Mouse (Mus musculus): ENCODE measurements around the gene Fosl1. TPM values are rescaled to one million over a fixed set of nuclear protein-coding genes. Genes with fewer than 3 reads are reported as not detected.
"Not testable (repeated sequence)": the region's sequence is repeated elsewhere in the genome, so short reads cannot be mapped to it uniquely, and the experiment has no call there.

The Fosl1 gene
- total RNA-seq (2021): not detected

GRCm38 (mm10) chr19:5447515-5448353, at the start of gene Fosl1:
Fosl1 (plus strand) TSS chr19:5447547.
- intact Hi-C loops (cut with DNase I): no loop called here
- DNase-seq (ENCODE audit: low spot score in 2 of 2): peak; percentile 70 to 75

- DNase-seq (ENCODE audit: low spot score in 2 of 2); intact Hi-C loops (cut with DNase I): not testable (repeated sequence)
These were observed 46.3 kb upstream of the Fosl1 start for GRCm38 (mm10) chr19:5401073-5401472.

GRCm38 (mm10) chr19:5402293-5402692, 45.1 kb upstream of the Fosl1 start, which contains the start of gene Tsga10ip:
Tsga10ip (minus strand) TSS chr19:5402526.
- no peak for DNase-seq (ENCODE audit: low spot score in 2 of 2)
- intact Hi-C loops (cut with DNase I): no loop called here

GRCm38 (mm10) chr19:5405924-5406323, 41.4 kb upstream of the Fosl1 start:
- intact Hi-C loops (cut with DNase I): no loop called here
- DNase-seq (ENCODE audit: low spot score in 2 of 2): no peak

GRCm38 (mm10) chr19:5406531-5407126, 40.7 kb upstream of the Fosl1 start:
- intact Hi-C loops (cut with DNase I): not testable (repeated sequence)
- DNase-seq (ENCODE audit: low spot score in 2 of 2): peak in 1 of 2 experiments; percentile 43

GRCm38 (mm10) chr19:5407133-5407532, 40.2 kb upstream of the Fosl1 start:
- intact Hi-C loops (cut with DNase I): no loop called here
- DNase-seq (ENCODE audit: low spot score in 2 of 2): peak in 1 of 2 experiments; percentile 40

- no peak for DNase-seq (ENCODE audit: low spot score in 2 of 2)
- intact Hi-C loops (cut with DNase I): no loop called here
These were observed 39.0 kb upstream of the Fosl1 start for GRCm38 (mm10) chr19:5408057-5409001.

- intact Hi-C loops (cut with DNase I): no loop called here
- DNase-seq (ENCODE audit: low spot score in 2 of 2): no peak
These were observed 38.3 kb upstream of the Fosl1 start for GRCm38 (mm10) chr19:5409068-5409467.

- DNase-seq (ENCODE audit: low spot score in 2 of 2): no peak
- intact Hi-C loops (cut with DNase I): no loop called here
These were observed 36.7 kb upstream of the Fosl1 start for GRCm38 (mm10) chr19:5410641-5411040.

- intact Hi-C loops (cut with DNase I): no loop called here
- no peak for DNase-seq (ENCODE audit: low spot score in 2 of 2)
These were observed 35.4 kb upstream of the Fosl1 start for GRCm38 (mm10) chr19:5411961-5412360.

- intact Hi-C loops (cut with DNase I): no loop called here
These were observed 33.5 kb upstream of the Fosl1 start for GRCm38 (mm10) chr19:5413840-5414239.

GRCm38 (mm10) chr19:5414534-5414957, 32.8 kb upstream of the Fosl1 start:
- DNase-seq (ENCODE audit: low spot score in 2 of 2): no peak
- intact Hi-C loops (cut with DNase I): no loop called here

More at GRCm38 (mm10) chr19:5413840-5414239, 33.5 kb upstream of the Fosl1 start:
- DNase-seq (ENCODE audit: low spot score in 2 of 2): no peak

GRCm38 (mm10) chr19:5418750-5419466, 28.4 kb upstream of the Fosl1 start:
- intact Hi-C loops (cut with DNase I): no loop called here
- DNase-seq (ENCODE audit: low spot score in 2 of 2): no peak

- DNase-seq (ENCODE audit: low spot score in 2 of 2): no peak
- intact Hi-C loops (cut with DNase I): no loop called here
These were observed 27.7 kb upstream of the Fosl1 start for GRCm38 (mm10) chr19:5419630-5420029.

GRCm38 (mm10) chr19:5420579-5420978, 26.8 kb upstream of the Fosl1 start:
- intact Hi-C loops (cut with DNase I): no loop called here
- no peak for DNase-seq (ENCODE audit: low spot score in 2 of 2)

GRCm38 (mm10) chr19:5421784-5422183, 25.6 kb upstream of the Fosl1 start:
- intact Hi-C loops (cut with DNase I): no loop called here
- DNase-seq (ENCODE audit: low spot score in 2 of 2): no peak

GRCm38 (mm10) chr19:5422267-5422666, 25.1 kb upstream of the Fosl1 start:
- intact Hi-C loops (cut with DNase I): no loop called here
- no peak for DNase-seq (ENCODE audit: low spot score in 2 of 2)

GRCm38 (mm10) chr19:5422895-5423443, 24.4 kb upstream of the Fosl1 start:
- no peak for DNase-seq (ENCODE audit: low spot score in 2 of 2)
- intact Hi-C loops (cut with DNase I): no loop called here

GRCm38 (mm10) chr19:5423561-5423960, 23.8 kb upstream of the Fosl1 start:
- intact Hi-C loops (cut with DNase I): no loop called here
- DNase-seq (ENCODE audit: low spot score in 2 of 2): no peak

Data from left cerebral cortex, postnatal 36 days (tissue).